Mouse (Mus musculus) stomach, postnatal 0 days (tissue): ENCODE results near the gene Manba.

Experiments used
- CTCF ChIP-seq: IDR thresholded peaks from 2 replicates; pipeline ENCODE4 v1.5.1; 2016; ENCODE audit warnings: antibody characterized with exemption, low read depth, mild to moderate bottlenecking, moderate library complexity
- EP300 ChIP-seq: optimal IDR thresholded peaks from 2 replicates; pipeline ENCODE3; 2016; ENCODE audit warnings: antibody characterized with exemption

- TF ChIP-seq CTCF: no peak
- TF ChIP-seq EP300: no peak
Observed at GRCm38 (mm10) chr3:135592011-135592410, 106.6 kb downstream of the Manba start.
